Mouse (Mus musculus) heart, postnatal 10 days (tissue): ENCODE measurements at regions not wholly inside any gene's neighbourhood (a gene's known extent, or its start where the extent isn't known, plus 50 kb on each side); places are given as distances from the start of the nearest gene placed in this dataset.
"Not testable (repeated sequence)": the region's sequence is repeated elsewhere in the genome, so short reads cannot be mapped to it uniquely, and the experiment has no call there.

Experiments
- DNase-seq, 2 experiments: peaks; one replicate each; pipeline ENCODE4 v3.0.0; 2021
- intact Hi-C: fragments of 180-260 bp; cut with DNase I; formaldehyde crosslinking; loops from one replicate; pipeline ENCODE4 v1.15.1; 2025

DNA sequence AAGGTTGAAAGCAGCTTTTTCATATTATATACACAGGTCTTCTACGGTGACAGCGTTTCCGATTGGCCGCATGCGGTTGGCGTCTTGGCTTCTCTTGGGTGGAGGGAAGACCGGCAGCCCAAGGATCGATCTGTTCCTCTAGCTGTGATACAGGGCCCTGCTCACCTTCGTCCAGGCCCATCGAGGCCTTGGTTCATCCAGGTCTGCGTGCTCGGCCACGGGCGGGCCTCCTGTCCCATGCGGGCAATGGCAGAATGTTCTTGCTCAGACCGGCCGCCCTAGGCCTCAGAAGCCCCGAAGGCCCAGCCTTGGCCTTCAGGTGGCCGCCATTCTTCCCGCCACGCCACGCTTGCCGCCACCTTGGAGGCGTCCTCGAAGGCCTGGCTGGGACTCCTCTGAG is 194.4 kb upstream of the Ppp6c start:
- intact Hi-C loops: no loop called here
- no peak for DNase-seq

DNA sequence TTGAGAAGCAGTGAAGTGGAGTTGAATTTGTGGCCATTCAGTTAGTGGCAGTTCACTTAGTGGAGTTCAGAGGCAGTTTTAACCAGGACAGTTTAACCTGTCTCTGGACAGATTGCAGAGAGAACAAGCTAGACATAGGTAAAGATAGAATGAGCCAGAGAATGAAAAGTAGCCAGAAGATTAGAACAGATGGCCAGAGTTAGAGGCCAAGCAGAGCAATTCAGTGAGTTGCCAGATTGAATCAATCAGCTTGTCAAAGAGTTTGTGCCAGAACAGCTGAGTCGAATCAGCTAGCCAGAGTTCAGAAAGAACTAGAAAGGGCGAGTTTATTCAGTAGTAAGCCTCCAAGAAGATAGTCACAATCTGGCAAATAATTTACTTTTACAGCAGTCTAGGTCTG is 174.1 kb upstream of the Ppp6c start:
- intact Hi-C loops: no loop called here
- peak; percentile 20 to 25 for DNase-seq

DNA sequence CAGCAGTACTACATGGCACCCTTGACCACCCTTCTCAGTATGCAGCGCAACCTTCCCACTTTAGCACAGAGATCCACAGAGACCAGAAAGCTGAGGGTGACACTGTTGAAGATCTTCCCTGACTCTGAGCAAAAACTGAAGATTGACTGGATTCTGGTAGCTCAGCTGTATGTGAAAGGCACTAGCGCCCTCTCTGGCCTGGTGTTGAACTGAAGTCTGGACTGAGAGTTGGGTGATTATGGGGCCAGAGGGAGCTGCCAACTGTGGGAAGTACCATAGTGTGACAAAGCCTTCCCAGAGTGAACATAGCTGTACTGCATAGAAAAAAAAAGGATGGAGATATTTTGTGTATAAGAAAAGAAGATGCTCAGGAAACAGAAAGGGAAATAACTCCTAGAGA is 173.3 kb upstream of the Ppp6c start:
- DNase-seq: peak in 1 of 2 experiments; percentile 2
- intact Hi-C loops: no loop called here

DNA sequence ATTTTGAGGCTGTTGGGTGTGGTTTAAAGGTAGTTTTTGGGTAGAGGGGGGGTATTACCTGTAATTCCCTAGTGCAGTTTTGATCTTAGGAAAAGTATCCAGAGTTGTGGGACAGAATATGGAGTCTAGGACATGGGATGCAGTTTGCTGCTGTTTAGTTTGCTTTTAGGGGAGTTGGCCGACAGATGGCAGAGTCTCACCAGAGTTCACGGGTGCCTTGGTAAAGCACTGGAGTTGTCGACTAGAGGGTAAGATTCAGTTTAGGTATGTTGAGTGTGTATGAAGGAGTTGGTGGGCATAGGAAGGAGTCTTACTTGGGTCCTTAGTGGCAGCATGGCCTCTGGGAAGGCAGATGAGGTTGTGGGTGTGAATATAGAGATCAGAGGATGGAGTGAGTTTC is 168.4 kb upstream of the Ppp6c start:
- DNase-seq: no peak
- intact Hi-C loops: no loop called here

DNA sequence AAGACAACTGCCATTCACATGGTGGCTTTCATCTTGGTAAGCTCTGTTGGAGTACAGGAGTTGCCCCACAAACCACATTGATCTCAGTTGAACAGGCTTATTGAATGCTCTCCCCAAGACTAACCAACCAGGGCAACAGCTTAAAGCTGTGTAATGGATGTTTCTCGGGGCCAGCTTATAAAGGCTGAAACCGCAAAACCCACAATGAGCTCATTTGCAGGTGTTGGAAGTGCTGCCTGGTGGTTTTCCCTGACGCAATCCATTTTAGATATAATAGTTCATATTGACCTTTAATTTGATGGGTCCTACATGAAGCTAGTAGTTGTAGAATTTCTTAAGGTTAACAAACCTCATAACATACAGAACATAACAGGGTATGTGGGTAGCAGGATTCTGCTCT is 151.0 kb upstream of the Ppp6c start:
- no peak for DNase-seq
- intact Hi-C loops: loop anchor here (10.0 kb wide), 1 partner anchor 582 kb away; no protein-coding TSS in a partner anchor

DNA sequence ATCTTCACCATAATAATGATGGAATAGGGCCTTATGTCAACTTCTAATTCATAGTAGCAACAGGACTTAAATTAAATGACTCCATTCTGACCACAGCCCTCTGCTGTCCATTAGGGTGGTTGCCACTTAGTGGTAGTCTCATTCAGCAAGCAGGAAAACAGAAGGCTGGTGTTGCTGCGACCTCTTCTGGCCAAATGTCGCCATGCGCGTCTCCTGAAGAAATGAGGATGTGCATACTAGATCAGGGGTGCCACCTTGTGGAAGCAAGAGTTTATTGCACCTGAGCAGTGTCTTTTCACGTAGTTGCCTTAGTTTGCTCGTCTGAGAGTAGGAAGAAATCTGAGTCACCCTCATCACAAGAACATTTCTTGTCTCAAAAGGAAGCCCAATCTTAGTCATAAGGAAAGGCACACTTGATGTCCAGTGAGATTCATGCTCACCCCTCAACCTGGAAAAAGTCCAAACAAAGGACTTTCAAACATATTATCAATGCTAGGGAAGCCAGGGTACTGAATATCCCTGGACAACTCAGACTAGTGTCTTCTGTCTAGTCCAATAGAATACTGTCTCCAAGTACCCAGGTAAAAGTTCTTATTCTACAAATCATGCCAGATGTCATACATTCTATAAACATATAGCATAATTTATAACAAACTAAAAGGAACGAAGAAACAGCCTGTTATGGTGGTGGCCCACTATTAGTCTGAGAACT is 147.0 kb upstream of the Ppp6c start:
- intact Hi-C loops: loop anchor here (1.0 to 10.0 kb wide), 2 partner anchors 105 to 578 kb away; no protein-coding TSS in a partner anchor
- DNase-seq: peak; percentile 95 to 98

DNA sequence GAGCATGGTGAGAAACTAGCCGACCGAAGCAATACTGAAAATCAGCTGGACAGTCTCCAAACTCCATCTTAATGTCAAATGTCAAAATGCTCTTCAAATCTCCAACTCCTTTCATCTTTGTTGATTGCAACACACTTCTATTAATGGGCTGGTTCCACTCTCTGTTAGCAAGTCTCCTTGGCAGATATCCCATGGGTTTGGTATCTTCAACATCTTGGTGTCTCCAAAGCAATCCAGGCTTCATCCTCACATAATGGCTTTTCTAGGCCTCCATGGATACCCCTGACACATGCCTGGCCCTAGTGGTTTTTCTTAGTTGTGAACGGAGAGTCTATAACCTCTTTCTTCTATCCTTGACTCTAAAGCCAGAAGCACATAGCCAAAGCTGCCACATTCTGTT is 118.0 kb upstream of the Ppp6c start:
- intact Hi-C loops: no loop called here
- no peak for DNase-seq

DNA sequence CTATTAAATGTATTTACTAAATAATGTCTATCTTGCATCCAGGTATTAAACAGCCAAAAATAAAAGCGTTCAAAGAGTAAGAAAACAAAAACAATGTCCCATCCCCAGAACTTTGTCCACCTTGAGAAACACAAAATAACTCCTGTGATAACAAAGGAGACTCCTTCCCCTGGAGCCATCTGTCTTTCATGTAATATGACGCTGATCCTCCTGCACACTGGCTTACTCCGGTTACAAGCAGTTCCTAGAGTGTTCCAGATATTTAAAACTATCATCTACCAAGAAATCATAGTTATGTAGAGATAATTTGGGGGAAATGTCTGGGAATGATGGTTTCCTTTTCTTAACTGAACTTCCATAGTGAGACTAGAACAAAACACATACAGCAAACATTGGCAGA is 114.2 kb upstream of the Ppp6c start:
- intact Hi-C loops: no loop called here

DNA sequence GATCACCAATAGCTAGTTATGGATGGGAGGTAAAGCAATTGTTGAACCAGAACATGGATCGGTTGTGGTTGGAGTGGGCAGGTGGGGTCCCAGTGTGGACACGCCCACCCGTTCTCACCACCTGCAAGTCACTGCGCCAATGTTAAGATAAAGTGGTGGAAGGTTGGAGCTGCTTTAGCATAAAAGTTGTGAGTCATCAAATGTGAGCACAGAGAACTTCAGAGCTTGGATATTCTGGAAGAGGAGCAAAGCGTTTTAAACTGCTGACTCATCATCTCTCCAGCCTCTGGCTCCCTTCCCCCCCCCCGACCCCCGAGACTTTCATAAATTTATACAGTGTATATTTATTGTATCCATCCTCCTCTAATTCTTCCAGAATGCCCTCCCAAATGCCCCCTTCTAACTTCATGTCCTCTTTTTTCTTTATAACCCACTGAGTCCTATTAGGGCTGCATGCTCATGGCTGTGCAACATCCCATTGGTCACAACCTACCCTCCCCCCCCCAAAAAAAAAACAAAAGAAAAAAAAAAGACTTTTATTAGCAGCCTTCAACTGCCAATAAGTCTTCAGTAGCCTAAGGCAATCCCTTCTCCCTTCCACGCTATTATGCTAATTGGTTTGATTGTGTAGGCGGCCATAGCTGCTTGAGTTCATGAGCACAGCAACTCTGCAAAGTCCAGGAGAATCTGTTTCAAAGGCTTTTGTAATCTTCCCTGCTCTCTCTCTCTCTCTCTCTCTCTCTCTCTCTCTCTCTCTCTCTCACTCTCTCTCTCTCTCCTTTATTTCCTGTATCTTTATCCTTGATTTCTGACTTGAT is 112.8 kb upstream of the Ppp6c start:
- DNase-seq: no peak
- intact Hi-C loops: no loop called here

More for the DNA sequence above, 114.2 kb upstream of the Ppp6c start:
- DNase-seq: no peak

DNA sequence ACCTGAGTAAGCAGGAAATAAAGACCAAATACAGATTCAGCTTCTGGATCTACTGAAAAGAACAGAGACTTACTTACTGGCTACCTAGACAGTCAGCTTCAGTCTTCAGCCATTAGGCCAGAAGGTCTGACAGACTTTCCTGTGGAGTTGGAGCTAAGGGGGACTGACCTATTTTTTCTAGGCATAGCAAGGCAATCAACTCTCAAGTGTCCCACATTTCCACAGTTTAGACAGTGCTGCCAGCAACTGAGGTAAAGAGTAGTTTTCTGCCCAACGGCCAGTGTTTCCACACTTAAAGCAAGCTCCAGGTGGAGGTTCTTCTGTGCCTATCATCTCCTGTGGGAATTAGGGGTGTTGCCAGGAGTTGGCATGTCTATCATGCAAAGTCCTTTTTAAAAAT is 111.3 kb upstream of the Ppp6c start:
- no peak for DNase-seq
- intact Hi-C loops: no loop called here

DNA sequence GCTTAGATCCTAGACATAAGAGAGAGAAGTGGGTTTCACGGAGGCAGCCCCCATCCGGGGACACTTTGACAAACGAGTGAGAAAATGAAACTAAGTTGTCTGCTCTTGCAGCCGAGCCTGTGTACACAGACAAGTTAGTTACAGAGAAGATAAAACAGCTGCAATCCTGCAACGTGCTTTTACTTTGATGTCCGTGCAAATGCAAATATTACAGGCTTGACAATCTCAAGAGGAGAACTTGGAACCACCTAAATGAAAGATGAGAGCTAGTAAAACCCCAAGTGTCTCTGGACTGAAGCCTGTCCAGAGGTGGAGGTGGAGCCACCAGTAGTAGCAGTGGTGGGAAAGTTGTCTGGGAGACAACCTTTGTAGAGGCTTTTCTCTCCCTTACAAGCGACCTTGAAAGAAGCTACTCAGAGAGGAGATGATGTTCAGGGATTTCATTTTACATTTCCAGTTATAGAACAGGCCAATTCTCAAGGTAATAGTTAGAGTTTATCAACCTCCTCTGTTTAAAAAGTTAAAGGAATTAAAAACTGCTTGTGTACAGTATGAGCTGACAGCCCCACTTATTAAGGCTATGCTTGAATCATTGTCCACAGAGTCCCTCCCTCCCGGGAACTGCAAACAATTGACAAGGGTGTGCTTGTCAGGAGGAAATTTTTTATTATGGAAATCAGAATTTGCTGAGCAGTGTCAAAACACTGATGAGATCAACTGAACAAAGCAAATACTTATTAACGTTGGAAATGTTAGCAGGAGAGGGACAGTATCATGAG is 99.7 kb upstream of the Ppp6c start:
- intact Hi-C loops: no loop called here
- peak; percentile 5 to 14 for DNase-seq

DNA sequence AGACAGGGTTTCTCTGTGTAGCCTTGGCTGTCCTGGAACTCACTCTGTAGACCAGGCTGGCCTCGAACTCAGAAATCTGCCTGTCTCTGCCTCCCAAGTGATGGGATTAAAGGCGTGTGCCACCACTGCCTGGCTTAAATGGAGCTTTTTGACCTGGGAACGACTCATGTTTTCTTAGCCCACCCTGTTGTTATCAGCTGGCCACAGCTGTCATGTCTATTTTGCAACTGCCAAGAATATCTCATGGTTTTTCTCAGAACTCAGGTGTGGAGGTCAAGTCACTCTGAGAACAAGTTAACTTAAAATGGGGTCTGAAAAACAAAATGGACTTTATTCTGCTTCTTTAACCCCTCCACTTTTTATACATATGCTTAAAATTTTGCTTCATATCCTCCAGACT is 98.9 kb upstream of the Ppp6c start:
- DNase-seq: peak in 1 of 2 experiments; percentile 2
- intact Hi-C loops: not testable (repeated sequence)

DNA sequence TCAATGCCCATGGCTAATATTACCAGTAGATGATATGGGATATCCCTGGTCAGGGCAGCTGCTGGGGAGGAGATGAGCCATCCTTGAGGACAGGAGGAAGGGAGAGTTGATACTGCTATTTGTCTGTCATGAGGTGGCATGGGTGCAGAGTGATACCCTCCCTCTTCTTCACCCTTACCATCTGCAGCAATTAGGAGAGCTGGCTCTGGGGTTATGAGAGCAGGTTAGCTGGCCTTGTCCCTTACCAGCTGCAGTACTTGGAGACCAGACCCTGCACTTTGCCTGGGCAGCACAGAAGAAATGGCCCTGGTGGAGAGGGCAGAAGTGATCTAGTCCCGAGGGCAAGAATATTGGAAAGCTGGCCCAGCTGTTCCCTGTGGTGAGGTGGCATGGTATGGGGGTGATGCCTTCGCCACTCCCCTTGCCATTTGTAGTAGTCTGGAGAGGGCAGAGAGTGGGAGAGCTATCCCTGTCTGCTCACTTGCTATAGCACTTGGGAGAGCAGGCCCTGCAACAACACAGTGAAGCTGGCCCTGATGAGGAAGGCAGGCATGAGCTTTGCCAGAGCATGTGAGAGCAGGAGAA is 73.6 kb upstream of the Ppp6c start:
- intact Hi-C loops: no loop called here
- no peak for DNase-seq

DNA sequence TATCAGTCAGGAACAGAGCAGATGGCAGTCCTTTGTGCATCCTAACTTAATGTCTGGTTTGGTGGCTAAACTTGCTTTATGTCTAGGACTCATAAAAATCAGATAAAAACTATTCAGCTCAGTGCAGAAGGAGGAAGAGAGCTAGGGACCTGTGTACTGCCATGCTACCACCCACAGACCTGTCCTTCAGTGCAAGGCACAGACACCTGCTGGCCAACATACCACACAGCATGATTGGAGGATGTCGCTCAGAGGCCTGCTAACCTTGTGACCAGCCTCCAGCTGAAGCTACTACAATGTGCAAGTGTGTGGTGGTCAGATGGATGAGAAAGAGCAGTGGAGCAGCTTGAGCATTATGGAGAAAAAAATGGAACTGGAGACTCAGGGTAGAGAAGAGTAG is 73.0 kb upstream of the Ppp6c start:
- no peak for DNase-seq
- intact Hi-C loops: no loop called here

DNA sequence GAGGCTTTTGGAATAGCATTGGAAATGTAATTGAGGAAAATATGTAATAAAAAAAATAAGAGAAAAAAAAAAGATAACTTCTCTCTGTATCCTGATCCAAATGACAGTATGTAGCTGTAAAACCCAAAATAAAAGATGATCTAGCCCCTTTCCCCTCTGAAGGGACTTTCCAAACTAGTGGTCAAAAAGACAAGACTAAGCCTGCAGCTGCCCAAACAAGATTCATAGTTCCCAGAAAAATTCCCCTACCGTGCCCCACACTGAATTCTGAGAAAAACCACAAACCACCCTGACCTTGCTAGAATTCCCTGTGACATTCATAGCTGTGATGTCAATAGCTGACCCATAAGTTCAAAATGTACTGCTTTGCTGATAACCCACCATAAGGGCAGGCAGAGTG is 69.2 kb upstream of the Ppp6c start:
- intact Hi-C loops: no loop called here
- no peak for DNase-seq

DNA sequence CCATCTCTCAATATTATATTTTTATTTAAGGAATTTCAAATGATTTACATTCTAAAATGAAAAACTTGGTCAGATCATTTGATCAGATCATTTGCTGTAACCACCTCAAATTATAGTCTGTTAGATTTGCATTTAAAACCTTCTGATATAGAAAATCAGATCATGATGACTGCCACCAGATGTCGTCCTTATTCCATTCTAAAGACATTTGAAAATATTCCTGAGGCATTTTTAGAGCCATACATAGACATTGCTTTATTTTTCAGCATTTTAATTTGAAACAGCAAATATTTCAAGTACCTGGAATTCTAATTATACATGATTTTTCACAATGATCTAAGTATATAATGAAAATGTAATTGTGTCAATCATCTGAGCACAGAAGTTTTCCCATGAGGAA is 52.0 kb upstream of the Ppp6c start:
- intact Hi-C loops: no loop called here
- DNase-seq: no peak
